Mouse (Mus musculus): ENCODE data around the gene Hoxd13. TPM values are rescaled to one million over a fixed set of nuclear protein-coding genes. Genes with fewer than 3 reads are reported as not detected.
A peak's percentile ranks its signal among the peaks of the same experiment; 100 is the strongest.

The Hoxd13 gene
- polyA plus RNA-seq, 1 experiment from 2014 or later, result 0.14 TPM

DNA sequence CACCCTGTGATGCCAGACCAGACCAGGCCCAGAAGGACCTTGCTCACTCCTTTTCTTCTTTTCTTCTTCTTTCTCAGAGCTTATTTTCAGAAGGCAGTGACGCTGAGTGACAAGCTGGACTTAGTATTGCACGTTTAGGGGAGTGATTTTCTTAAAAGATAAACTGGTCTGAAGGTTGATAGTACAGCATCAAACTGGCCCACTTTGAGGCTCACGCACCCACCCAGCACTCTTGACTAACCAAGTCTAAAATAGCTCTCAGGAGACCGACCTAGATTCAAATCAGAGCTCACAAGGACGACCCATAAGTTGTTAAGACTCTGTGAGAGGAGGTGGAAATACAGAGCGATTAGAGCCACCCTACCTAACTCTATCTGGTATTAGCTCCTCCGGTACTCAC lies 1.7 kb upstream of the Hoxd13 start:
- Histone ChIP-seq H3K9ac (replicated peaks) (no peak overlapping the region), H3K36me3 (no peaks in the 10 kb centered on the region), H3K4me1 (peaks cover 15% of the 10 kb centered on the region), H3K27me3 (replicated peaks) (peaks cover 92% of the 10 kb centered on the region), H3K27ac (replicated peaks) (no peak overlapping the region), H3K4me2 (no peak overlapping the region), H3K9me3 (replicated peaks) (no peaks in the 10 kb centered on the region), H3K4me3 (replicated peaks) (no peak overlapping the region)
- no peak for ATAC-seq (ENCODE audit: low FRiP score)
- WGBS, result 3% methylated on average over 7 of the region's 7 CpGs

DNA sequence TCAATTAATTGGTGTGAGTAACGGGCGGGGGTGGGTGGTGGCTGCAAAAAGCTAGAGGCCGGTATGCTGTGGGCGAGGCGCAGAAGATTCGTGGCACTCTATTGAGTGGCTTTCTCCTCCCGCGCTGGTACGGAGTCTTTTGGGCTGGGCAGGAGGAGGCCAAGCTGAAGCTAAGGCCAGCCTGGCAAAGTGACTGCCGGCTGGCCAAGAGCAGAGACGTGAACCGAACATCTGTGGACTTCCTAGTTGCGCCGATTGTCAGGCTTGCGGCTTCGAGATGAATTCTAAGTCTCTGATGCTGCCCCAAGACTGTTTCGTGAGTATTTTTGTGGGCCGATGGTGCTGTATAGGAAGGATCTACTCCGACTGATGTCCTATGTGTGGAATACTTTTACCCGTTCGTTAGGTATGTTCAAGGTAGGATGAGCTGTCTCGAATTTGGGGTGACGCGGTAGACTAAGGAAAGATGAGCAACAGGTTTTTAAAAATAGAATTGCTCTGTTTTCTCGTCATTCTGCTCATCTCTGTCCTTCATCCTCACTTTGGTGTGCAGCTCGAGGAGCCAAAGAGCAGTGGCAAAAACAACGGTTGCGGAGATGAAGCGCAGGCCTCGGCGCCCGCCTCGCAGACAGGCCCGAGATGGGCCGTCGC lies 794 bp upstream of the Hoxd13 start:
- no peak for ATAC-seq (ENCODE audit: low FRiP score)
- Histone ChIP-seq H3K4me3 (replicated peaks) (no peak overlapping the region), H3K27me3 (replicated peaks) (peaks cover 91% of the 10 kb centered on the region), H3K4me1 (peaks cover 11% of the 10 kb centered on the region), H3K27ac (replicated peaks) (no peak overlapping the region), H3K36me3 (no peaks in the 10 kb centered on the region), H3K9me3 (replicated peaks) (no peaks in the 10 kb centered on the region), H3K9ac (replicated peaks) (no peak overlapping the region), H3K4me2 (peak overlapping the region; percentile 56; the same call in 1 of the 2 replicates)
- WGBS, result 1% methylated on average over 36 of the region's 36 CpGs

DNA sequence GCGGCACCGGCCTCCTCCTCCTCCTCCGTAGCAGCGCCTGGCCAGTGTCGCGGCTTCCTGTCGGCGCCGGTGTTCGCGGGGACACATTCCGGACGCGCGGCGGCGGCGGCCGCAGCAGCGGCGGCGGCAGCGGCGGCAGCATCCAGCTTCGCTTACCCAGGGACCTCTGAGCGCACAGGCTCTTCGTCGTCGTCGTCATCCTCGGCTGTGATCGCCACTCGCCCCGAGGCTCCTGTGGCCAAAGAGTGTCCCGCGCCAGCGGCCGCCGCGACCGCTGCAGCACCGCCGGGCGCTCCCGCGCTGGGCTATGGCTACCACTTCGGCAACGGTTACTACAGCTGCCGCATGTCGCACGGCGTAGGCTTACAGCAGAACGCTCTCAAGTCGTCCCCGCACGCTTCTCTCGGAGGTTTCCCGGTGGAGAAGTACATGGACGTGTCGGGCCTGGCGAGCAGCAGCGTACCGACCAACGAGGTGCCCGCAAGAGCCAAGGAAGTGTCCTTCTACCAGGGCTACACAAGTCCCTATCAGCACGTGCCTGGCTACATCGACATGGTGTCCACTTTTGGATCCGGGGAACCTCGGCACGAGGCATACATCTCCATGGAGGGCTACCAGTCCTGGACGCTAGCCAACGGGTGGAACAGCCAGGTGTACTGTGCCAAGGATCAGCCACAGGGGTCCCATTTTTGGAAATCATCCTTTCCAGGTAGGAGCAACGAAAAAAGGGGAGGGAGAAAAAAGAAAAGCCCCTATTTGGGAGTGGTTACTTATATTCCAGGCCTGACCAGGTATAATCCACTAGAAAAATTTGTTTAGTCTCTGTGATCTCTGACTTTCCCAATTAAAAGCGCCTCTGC lies 490 bp downstream of the Hoxd13 start:
- ATAC-seq (ENCODE audit: low FRiP score), result no peak; the same call in 1 of the 2 replicates
- WGBS, result under 1% methylated on average over 50 of the region's 74 CpGs

DNA sequence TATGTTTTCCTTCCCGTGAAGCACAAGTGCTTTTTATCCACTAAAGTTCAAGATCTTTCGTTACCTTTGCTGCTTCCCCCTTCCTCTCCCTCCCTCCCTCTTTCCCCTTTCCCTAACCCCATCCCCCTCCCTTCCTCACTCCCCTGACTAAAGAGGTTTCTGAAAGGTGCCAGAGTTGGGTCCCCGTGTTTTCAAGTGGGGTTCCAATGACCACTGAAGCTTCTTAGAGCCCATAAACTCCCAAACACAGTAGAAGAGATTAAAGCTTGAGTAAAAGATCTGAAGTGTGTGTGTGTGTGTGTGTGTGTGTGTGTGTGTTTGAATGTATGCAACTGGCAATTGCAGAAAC lies 1.1 kb downstream of the Hoxd13 start:
- 1% methylated on average over 3 of the region's 3 CpGs for WGBS
- Histone ChIP-seq H3K4me3 (replicated peaks) (0 out of 2 replicates have a peak overlapping the region, but pooled peaks have one; percentile 33), H3K9ac (replicated peaks) (no peak overlapping the region), H3K4me1 (peaks cover 18% of the 10 kb centered on the region), H3K27ac (replicated peaks) (no peak overlapping the region), H3K27me3 (replicated peaks) (peaks cover 92% of the 10 kb centered on the region), H3K4me2 (no peak overlapping the region), H3K36me3 (no peaks in the 10 kb centered on the region), H3K9me3 (replicated peaks) (no peaks in the 10 kb centered on the region)
- no peak for ATAC-seq (ENCODE audit: low FRiP score)

More for the DNA sequence above, 490 bp downstream of the Hoxd13 start:
- Histone ChIP-seq H3K4me3 (replicated peaks) (peak overlapping the region; percentile 33), H3K27me3 (replicated peaks) (peaks cover 92% of the 10 kb centered on the region), H3K36me3 (no peaks in the 10 kb centered on the region), H3K4me1 (peaks cover 18% of the 10 kb centered on the region), H3K9me3 (replicated peaks) (no peaks in the 10 kb centered on the region), H3K4me2 (peak overlapping the region; percentile 56), H3K9ac (replicated peaks) (no peak overlapping the region), H3K27ac (replicated peaks) (no peak overlapping the region)

- Histone ChIP-seq H3K36me3 (no peaks in the 10 kb centered on the region), H3K27ac (replicated peaks) (no peak overlapping the region), H3K4me3 (replicated peaks) (no peak overlapping the region), H3K4me2 (no peak overlapping the region), H3K27me3 (replicated peaks) (peaks cover 92% of the 10 kb centered on the region), H3K4me1 (peaks cover 18% of the 10 kb centered on the region), H3K9ac (replicated peaks) (no peak overlapping the region), H3K9me3 (replicated peaks) (no peaks in the 10 kb centered on the region)
- no peak for ATAC-seq (ENCODE audit: low FRiP score)
- WGBS, result 3% methylated on average over 14 of the region's 14 CpGs
These were observed 1.6 kb downstream of the Hoxd13 start for GRCm38 (mm10) chr2:74669650-74670235.

GRCm38 (mm10) chr2:74670632-74671188 lies 2.6 kb downstream of the Hoxd13 start:
- H3K4me2 ChIP-seq, result no peak overlapping the region
- no peak overlapping the region for H3K9ac ChIP-seq (replicated peaks)
- peaks cover 25% of the 10 kb centered on the region for H3K4me1 ChIP-seq
- no peaks in the 10 kb centered on the region for H3K9me3 ChIP-seq (replicated peaks)
- H3K27ac ChIP-seq (replicated peaks), result no peak overlapping the region
- H3K27me3 ChIP-seq (replicated peaks), result peaks cover 93% of the 10 kb centered on the region
- H3K36me3 ChIP-seq, result no peaks in the 10 kb centered on the region
- WGBS, result 11% methylated on average over 3 of the region's 3 CpGs
- H3K4me3 ChIP-seq (replicated peaks), result no peak overlapping the region
- no peak for ATAC-seq (ENCODE audit: low FRiP score)

DNA sequence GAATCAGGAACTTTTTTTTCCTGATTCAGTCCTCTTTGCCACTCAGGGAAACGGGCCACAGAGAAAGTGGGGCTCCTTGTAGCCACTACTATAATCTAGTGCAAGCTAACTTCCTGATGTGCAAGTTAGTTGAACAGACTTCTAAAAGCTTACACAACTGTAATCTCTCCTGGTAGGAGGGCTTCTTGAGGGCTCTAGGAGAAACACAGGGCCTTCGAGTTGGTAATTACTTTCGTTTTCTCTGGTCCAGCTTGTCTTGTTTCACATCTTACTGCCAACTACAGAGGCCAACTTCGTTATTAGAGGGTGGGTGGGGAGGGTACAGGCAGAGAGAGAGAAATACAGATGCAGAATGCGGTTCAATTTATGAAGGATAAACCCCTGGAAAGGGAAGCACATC lies 3.7 kb downstream of the Hoxd13 start:
- no peak overlapping the region for H3K27ac ChIP-seq (replicated peaks)
- WGBS, result 13% methylated on average over 5 of the region's 5 CpGs
- no peak for ATAC-seq (ENCODE audit: low FRiP score)
- H3K36me3 ChIP-seq, result no peaks in the 10 kb centered on the region
- no peak overlapping the region for H3K4me3 ChIP-seq (replicated peaks)
- no peaks in the 10 kb centered on the region for H3K9me3 ChIP-seq (replicated peaks)
- peaks cover 95% of the 10 kb centered on the region for H3K27me3 ChIP-seq (replicated peaks)
- no peak overlapping the region for H3K9ac ChIP-seq (replicated peaks)
- H3K4me2 ChIP-seq, result no peak overlapping the region
- H3K4me1 ChIP-seq, result peaks cover 25% of the 10 kb centered on the region

- H3K4me1 ChIP-seq, result peaks cover 23% of the 10 kb centered on the region
- WGBS, result 4% methylated on average over 40 of the region's 40 CpGs
- H3K9ac ChIP-seq (replicated peaks), result no peak overlapping the region
- peak overlapping the region; percentile 52 for H3K4me2 ChIP-seq
- no peaks in the 10 kb centered on the region for H3K9me3 ChIP-seq (replicated peaks)
- H3K27ac ChIP-seq (replicated peaks), result no peak overlapping the region
- peak; percentile 51; the same call in 1 of the 2 replicates for ATAC-seq (ENCODE audit: low FRiP score)
- no peaks in the 10 kb centered on the region for H3K36me3 ChIP-seq
- H3K4me3 ChIP-seq (replicated peaks), result peak overlapping the region; percentile 24
- H3K27me3 ChIP-seq (replicated peaks), result peaks cover 95% of the 10 kb centered on the region
These were observed 4.6 kb downstream of the Hoxd13 start for GRCm38 (mm10) chr2:74672481-74673362.

DNA sequence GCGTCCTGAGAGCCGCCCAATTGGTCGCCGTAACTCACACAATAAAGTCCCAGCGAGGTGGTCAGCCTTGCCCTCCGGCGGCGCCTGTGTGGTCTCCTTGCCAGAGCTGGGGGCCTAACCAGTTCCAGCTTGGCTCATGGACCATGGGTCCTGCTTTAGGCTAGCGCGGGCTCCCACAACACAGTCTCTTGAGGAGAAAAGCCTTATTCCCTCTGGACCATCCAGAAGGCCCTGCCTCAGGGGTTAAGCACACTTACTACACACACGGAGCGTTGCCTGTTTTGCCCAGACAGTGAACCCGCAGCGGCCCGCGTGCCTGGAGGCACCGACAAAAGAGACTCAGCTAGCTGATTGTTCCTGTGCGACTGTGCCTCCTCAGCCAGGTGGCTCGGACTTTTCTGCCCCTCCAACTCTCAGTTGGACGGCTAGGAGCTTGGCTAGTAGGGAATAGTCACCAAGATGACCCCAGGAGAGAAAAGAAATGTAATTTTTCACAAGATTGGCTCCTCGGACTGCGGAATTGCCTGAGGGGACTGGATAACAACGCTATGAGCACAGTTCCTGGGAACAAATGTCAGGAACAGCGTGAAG lies 5.8 kb downstream of the Hoxd13 start:
- ATAC-seq (ENCODE audit: low FRiP score), result no peak
- peaks cover 94% of the 10 kb centered on the region for H3K27me3 ChIP-seq (replicated peaks)
- no peak overlapping the region for H3K4me2 ChIP-seq
- no peaks in the 10 kb centered on the region for H3K36me3 ChIP-seq
- H3K4me3 ChIP-seq (replicated peaks), result no peak overlapping the region
- 3% methylated on average over 24 of the region's 24 CpGs for WGBS
- no peak overlapping the region for H3K27ac ChIP-seq (replicated peaks)
- no peak overlapping the region for H3K9ac ChIP-seq (replicated peaks)
- no peaks in the 10 kb centered on the region for H3K9me3 ChIP-seq (replicated peaks)
- H3K4me1 ChIP-seq, result peaks cover 14% of the 10 kb centered on the region

DNA sequence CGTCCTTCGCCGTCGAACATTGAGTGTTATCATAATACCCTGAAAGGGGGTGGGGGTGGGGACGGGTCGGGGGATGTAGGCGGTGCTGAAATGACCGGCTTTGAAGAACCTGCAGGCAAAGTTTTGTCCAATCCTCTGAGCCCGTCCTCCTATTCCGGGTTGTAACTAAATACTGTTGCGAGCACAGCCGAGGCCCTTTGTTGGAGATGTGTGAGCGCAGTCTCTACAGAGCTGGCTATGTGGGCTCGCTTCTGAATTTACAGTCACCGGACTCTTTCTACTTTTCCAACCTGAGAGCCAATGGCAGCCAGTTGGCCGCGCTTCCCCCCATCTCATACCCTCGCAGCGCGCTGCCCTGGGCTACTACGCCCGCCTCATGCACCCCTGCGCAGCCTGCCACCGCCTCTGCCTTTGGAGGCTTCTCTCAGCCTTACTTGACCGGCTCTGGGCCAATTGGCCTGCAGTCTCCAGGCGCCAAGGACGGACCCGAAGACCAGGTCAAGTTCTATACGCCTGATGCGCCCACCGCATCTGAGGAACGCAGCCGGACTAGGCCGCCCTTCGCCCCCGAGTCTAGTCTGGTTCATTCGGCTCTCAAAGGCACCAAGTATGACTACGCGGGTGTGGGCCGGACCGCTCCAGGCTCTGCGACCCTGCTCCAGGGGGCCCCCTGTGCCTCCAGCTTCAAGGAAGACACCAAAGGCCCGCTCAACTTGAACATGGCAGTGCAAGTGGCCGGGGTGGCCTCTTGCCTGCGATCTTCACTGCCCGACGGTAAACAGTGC lies 7.0 kb downstream of the Hoxd13 start, which contains the start of gene Hoxd12:
TSS of gene Hoxd12 (plus strand) at position 133 of the 785 bp plus-strand sequence.
- Histone ChIP-seq H3K9me3 (replicated peaks) (no peaks in the 10 kb centered on the region), H3K27me3 (replicated peaks) (peaks cover 96% of the 10 kb centered on the region), H3K27ac (replicated peaks) (no peak within 1 kb of the TSS), H3K4me2 (no peak within 1 kb of the TSS), H3K4me1 (peaks cover 14% of the 10 kb centered on the region), H3K9ac (replicated peaks) (no peak within 1 kb of the TSS), H3K4me3 (replicated peaks) (no peak within 1 kb of the TSS), H3K36me3 (no peaks in the 10 kb centered on the region)
- 5% methylated on average over 47 of the region's 47 CpGs for WGBS
- no peak for ATAC-seq (ENCODE audit: low FRiP score)
